Mouse (Mus musculus) heart, embryonic 16.5 days (tissue): ENCODE data around the gene Ift74. TPM values are rescaled to one million over a fixed set of nuclear protein-coding genes. Genes with fewer than 3 reads are reported as not detected.

Source experiments
- ATAC-seq: fragments of 200-750 bp; cut with Nextera tagmentation; replicated peaks from 2 replicates; pipeline ENCODE4 v1.8.0; 2017; ENCODE audit warnings: moderate number of reproducible peaks; ENCODE audit not compliant: insufficient read depth, low FRiP score; ENCODE audit errors: extremely low read depth
- H3K27ac ChIP-seq: fragments of 300-500 bp; sonication (generic); 2 replicates; pipeline ENCODE4 v1.5.1; 2014; ENCODE audit warnings: mild to moderate bottlenecking, low read length, control low read depth, moderate library complexity
- H3K27me3 ChIP-seq: fragments of 300-500 bp; sonication (generic); 2 replicates; pipeline ENCODE4 v1.6.1; 2014; ENCODE audit warnings: low read length, mixed read lengths; ENCODE audit not compliant: control insufficient read depth, insufficient read depth
- H3K36me3 ChIP-seq: fragments of 300-500 bp; sonication (generic); 2 replicates; pipeline ENCODE4 v1.6.1; 2014; ENCODE audit not compliant: control insufficient read depth, insufficient read depth
- H3K4me1 ChIP-seq: fragments of 300-500 bp; sonication (generic); 2 replicates; pipeline ENCODE4 v1.6.1; 2014; ENCODE audit warnings: low read length, mixed read lengths; ENCODE audit not compliant: control insufficient read depth, insufficient read depth
- H3K4me2 ChIP-seq: fragments of 300-500 bp; sonication (generic); 2 replicates; pipeline ENCODE4 v1.6.1; 2014; ENCODE audit warnings: low read depth, mild to moderate bottlenecking, control low read depth, low read length
- H3K4me3 ChIP-seq: fragments of 300-500 bp; sonication (generic); 2 replicates; pipeline ENCODE4 v1.5.1; 2014; ENCODE audit warnings: mild to moderate bottlenecking, control low read depth, low read length
- H3K9ac ChIP-seq: fragments of 300-500 bp; sonication (generic); 2 replicates; pipeline ENCODE4 v1.6.1; 2014; ENCODE audit warnings: low read length, control low read depth
- H3K9me3 ChIP-seq: fragments of 300-500 bp; sonication (generic); replicated peaks from 2 replicates; pipeline ENCODE4 v1.6.1; 2016; ENCODE audit warnings: low read length; ENCODE audit not compliant: control insufficient read depth
- WGBS: fragments of 180-500 bp; shearing (Covaris S2); extraction: QIAGEN DNeasy Blood & Tissue Kit; methylation state at CpG from one replicate; pipeline ENCODE4 v1.1.7; 2014; 5-methylcytosine and 5-hydroxymethylcytosine counted together
- polyA plus RNA-seq: library from polyadenylated mRNA; unstranded; fragments of >200 nt; fragmentation: Nextera tagmentation; extraction: Ambion mirVana; gene quantifications from 2 replicates; pipeline ENCODE4 v1.2.1, GENCODE M21; 2015

Gene Ift74
- 13.1 and 14.8 TPM in 2 replicates for polyA plus RNA-seq

DNA sequence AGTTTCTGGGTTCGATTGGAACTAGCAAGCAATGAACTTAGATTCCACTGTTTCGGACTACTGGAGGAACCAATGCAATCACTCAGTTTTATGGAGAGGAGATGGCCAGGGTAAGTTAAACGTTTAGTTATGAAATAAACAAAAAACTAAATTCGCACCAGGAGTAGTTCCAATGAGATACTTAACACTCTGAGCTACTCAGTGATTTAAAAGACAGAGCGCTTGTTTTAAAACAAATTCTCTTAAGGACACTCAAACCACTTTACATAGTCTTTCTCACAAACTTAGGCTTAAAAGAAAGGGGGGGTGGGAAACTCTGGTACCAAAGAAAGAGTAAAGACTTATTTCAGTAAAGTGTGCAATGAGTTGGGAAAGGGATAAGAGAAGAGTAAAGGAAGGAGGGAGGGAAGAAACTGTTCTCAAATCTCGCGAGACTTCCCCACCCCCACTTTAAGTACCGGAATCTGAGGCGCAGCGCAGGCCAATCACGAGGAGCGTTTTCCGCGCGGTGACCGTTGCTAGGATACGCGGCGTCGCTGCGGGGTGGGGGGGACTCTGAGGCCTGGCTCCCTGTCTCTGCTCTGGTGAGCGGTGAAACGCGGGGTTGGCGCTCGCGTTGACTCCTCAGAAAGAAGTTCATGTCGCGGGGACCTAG is at the start of gene Ift74:
Gene Ift74, plus strand, starts transcription at position 520 of the 655 bp plus-strand sequence.
- Histone ChIP-seq H3K4me3 (peak within 1 kb of the TSS; percentile 86), H3K27ac (peak within 1 kb of the TSS; percentile 67), H3K36me3 (no peaks in the 10 kb centered on the region), H3K9me3 (no peaks in the 10 kb centered on the region), H3K4me2 (peak within 1 kb of the TSS; percentile 91), H3K9ac (peak within 1 kb of the TSS; percentile 82), H3K27me3 (no peaks in the 10 kb centered on the region), H3K4me1 (peaks cover 6% of the 10 kb centered on the region)
- 3% methylated on average over 29 of the region's 29 CpGs for WGBS
- peak; percentile 100 for ATAC-seq

DNA sequence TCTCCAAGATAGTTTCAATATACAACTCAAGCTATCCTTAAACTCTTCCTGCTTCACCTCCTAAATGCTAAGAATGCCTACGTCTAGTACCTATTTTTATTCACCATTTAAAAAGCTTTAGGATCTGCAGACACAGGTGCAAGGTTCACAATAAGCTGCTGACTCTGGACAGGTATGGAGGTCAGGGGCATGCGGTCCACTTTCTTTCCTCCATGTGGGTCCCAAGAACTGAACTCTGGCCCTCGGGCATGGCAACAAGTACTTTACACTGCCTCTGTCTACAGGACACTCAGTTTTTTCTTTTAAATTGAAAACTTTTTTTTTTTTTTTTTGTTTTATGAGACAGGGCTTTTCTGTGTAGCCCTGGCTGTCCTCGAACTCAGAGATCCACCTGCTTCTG is 41.6 kb upstream of the Ift74 start:
- WGBS, result 95% methylated on average over 4 of the region's 4 CpGs
- Histone ChIP-seq H3K4me2 (no peak overlapping the region), H3K9ac (no peak overlapping the region), H3K4me1 (no peaks in the 10 kb centered on the region), H3K4me3 (no peak overlapping the region), H3K27ac (no peak overlapping the region), H3K27me3 (no peaks in the 10 kb centered on the region), H3K36me3 (peaks cover 22% of the 10 kb centered on the region), H3K9me3 (no peaks in the 10 kb centered on the region)
- no peak for ATAC-seq

DNA sequence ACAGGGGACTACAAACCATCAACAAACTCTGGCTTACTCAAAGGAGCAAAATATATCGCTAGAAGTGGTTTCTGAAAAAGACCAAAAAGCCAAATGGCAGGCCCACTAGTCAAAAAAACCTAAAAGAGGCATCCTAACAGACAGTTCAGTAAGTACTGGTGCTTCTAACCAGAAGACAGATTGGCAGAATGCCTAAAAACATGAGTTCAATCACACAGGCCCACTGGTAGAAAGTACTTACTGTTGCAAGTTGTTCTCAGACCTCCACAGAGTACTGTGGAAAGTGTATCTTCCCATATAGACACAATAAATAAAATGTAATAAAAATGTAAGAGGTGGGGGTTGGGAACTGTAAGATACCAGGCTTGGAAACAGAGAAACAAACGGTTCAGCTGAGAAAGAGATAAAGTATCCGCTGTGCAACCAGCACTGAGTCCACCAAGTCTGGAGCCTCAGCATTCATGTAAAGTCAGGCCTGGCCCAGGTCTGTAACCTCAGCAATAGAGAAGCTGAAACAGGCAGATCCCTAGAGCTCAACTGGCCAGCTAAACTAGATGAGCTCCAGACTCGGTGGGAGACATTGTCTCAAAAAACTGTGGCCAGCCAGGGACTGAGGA is 22.4 kb upstream of the Ift74 start:
- 68% methylated on average over 4 of the region's 4 CpGs for WGBS
- H3K27me3 ChIP-seq, result no peaks in the 10 kb centered on the region
- no peak overlapping the region for H3K4me3 ChIP-seq
- H3K4me1 ChIP-seq, result peaks cover 6% of the 10 kb centered on the region; the same call in 1 of the 2 replicates
- H3K4me2 ChIP-seq, result no peak overlapping the region
- H3K36me3 ChIP-seq, result no peaks in the 10 kb centered on the region
- H3K9me3 ChIP-seq, result no peaks in the 10 kb centered on the region
- H3K27ac ChIP-seq, result no peak overlapping the region
- H3K9ac ChIP-seq, result no peak overlapping the region
- ATAC-seq, result no peak

DNA sequence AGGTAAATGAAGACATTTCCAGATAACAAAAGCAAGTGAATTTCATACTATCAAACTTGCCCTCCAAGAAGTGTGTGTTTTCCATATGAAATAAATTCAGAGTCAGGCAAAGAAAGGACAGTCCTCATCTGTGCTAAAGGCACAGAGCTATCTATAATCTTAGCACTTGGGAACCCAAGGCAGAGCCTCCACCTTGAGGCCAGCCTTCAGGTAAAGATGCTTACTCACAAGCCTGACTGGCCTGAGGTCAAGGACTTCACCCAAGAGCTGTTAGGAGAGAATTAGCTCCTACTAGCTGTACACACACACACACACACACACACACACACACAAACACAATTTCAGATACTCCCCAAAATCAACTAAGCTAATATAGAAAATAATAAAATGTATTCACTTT is 21.6 kb upstream of the Ift74 start:
- no peak for ATAC-seq
- no peaks in the 10 kb centered on the region for H3K27me3 ChIP-seq
- no peak overlapping the region for H3K27ac ChIP-seq
- H3K9me3 ChIP-seq, result no peaks in the 10 kb centered on the region
- H3K9ac ChIP-seq, result no peak overlapping the region
- H3K4me2 ChIP-seq, result no peak overlapping the region
- peaks cover 6% of the 10 kb centered on the region; the same call in 1 of the 2 replicates for H3K4me1 ChIP-seq
- no peaks in the 10 kb centered on the region for H3K36me3 ChIP-seq
- no peak overlapping the region for H3K4me3 ChIP-seq

DNA sequence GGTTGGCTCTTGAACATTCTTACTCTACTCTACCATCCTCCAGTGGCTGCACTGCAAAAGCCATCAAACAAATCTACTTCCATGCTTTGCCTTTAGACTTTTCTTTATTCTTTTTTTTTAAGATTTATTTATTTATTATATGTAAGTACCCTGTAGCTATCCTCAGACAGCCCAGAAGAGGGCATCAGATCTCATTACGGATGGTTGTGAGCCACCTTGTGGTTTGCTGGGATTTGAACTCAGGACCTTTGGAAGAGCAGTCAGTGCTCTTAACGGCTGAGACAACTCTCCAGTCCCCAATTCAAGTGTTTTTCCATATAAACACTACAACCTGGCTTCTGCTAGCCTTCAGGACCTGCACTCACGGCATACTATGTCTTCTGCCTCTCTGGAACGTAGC is 12.9 kb upstream of the Ift74 start:
- ATAC-seq, result no peak
- H3K4me2 ChIP-seq, result no peak overlapping the region
- H3K9me3 ChIP-seq, result no peaks in the 10 kb centered on the region
- no peak overlapping the region for H3K9ac ChIP-seq
- WGBS, result 81% methylated on average over 4 of the region's 4 CpGs
- H3K36me3 ChIP-seq, result no peaks in the 10 kb centered on the region
- H3K27ac ChIP-seq, result no peak overlapping the region
- peaks cover 8% of the 10 kb centered on the region for H3K4me1 ChIP-seq
- H3K4me3 ChIP-seq, result no peak overlapping the region
- no peaks in the 10 kb centered on the region for H3K27me3 ChIP-seq

DNA sequence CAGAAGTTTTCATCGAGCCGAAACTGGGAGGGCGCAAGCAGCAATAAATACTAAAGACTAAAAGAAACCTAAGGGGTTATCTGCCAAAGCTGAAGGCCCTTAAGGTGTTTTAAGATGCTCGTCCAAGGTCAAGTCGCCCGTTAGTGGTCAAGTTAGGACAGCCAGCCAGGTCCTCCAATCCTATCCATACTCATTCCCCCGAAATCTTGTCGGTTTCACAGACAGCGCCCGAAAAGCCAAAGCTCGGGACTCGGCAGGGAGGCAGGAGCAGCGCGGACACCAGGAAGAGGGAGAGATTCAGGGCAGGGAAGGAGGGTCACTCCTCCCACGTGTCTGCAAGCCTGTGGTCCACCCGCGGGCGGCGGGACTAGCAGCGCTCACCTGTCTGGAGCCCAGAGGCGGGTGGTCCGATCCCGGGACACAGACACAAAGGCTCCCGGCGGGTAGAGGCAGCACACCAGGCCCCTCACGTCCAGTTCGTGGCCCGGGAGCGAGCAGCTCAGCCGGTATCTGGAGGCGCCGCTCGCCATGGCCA is 11.7 kb upstream of the Ift74 start:
- ATAC-seq, result peak; percentile 64

DNA sequence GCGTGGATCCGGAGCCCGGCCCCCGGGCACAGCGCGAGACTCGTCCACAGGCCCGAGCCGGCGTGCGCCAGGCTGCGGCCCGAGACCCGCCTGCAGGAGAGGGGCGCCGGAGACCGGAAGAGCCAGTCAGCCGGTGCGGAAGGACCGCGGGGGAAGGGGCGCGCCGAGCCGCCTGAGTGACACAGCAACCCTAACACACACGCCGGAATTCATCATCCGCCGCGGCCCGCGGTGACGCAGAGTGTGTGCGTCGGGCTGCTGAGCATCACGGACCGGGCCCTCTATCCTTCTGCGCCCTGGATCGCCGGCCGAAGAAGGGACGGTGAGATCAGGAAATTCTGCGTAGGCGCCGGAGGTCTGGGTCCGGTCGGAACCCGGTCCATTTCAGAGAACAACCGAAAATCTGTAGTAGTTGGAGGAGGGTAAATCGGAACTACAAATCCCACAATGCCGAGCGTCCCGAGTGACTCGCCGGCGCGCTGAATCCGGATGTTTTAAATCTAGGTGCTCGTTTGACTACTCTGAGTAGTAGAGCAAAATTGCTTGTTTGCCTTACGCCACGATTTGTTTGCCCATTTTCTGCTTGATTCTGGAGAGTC is 11.2 kb upstream of the Ift74 start, which contains the start of gene Plaa:
Gene Plaa, minus strand, starts transcription at position 214 of the 599 bp plus-strand sequence.
- Histone ChIP-seq H3K4me1 (peaks cover 8% of the 10 kb centered on the region), H3K9ac (peak within 1 kb of the TSS; percentile 98), H3K9me3 (no peaks in the 10 kb centered on the region), H3K27me3 (no peaks in the 10 kb centered on the region), H3K4me3 (peak within 1 kb of the TSS; percentile 97), H3K27ac (peak within 1 kb of the TSS; percentile 90), H3K36me3 (no peaks in the 10 kb centered on the region), H3K4me2 (peak within 1 kb of the TSS; percentile 92)
- ATAC-seq, result peak; percentile 99
- WGBS, result under 1% methylated on average over 59 of the region's 61 CpGs

More for the DNA sequence above, 11.7 kb upstream of the Ift74 start:
- Histone ChIP-seq H3K27ac (peak overlapping the region; percentile 90), H3K36me3 (no peaks in the 10 kb centered on the region), H3K4me3 (peak overlapping the region; percentile 97), H3K27me3 (no peaks in the 10 kb centered on the region), H3K9me3 (no peaks in the 10 kb centered on the region), H3K9ac (peak overlapping the region; percentile 98), H3K4me2 (peak overlapping the region; percentile 78), H3K4me1 (peaks cover 8% of the 10 kb centered on the region)
- WGBS, result 0% methylated on average over 33 of the region's 33 CpGs

DNA sequence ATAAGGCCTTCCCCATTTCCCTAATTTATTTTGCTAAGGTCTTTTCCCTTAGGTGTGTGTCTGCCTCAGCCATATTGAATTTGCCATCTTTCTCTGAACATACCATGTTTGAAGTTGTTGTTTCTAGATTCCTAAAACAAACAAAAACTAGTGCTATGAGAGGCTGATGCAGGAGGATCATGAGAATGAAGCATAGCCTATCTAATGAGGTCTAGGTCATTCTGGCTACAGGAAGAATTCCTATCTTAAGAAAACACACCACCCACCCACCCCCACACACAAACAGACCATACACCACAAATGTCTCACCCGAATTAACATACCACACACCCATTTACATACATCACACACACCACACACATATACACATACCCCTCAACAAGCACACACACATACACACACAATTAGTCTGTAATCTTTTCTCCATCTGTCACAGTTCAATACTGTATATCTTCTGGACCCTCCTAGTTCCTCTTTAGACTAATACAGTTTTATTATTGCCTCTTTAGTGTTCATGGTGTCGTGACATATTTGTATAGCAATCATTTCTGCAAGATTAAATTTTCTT is 9.8 kb upstream of the Ift74 start:
- WGBS, result 80% methylated on average over 2 of the region's 2 CpGs
- ATAC-seq, result no peak
- H3K4me2 ChIP-seq, result no peak overlapping the region

More for the DNA sequence above, 9.8 kb upstream of the Ift74 start:
- Histone ChIP-seq H3K36me3 (no peaks in the 10 kb centered on the region), H3K9me3 (no peaks in the 10 kb centered on the region), H3K4me3 (no peak overlapping the region), H3K9ac (no peak overlapping the region), H3K27ac (no peak overlapping the region), H3K27me3 (no peaks in the 10 kb centered on the region), H3K4me1 (peaks cover 8% of the 10 kb centered on the region)
